Mouse (Mus musculus) ovary, postnatal 10 days (tissue): Measurements from ENCODE around the gene Rnf216.

ENCODE experiments used
- DNase-seq: peaks from one replicate; pipeline ENCODE4 v3.0.0; 2022; ENCODE audit warnings: low spot score

Gene Rnf216

GRCm38 (mm10) chr5:143101626-143102025 is 11.2 kb downstream of the Rnf216 start:
- no peak for DNase-seq

- DNase-seq = no peak
Measured at GRCm38 (mm10) chr5:143095256-143095655, 17.5 kb downstream of the Rnf216 start.

DNA sequence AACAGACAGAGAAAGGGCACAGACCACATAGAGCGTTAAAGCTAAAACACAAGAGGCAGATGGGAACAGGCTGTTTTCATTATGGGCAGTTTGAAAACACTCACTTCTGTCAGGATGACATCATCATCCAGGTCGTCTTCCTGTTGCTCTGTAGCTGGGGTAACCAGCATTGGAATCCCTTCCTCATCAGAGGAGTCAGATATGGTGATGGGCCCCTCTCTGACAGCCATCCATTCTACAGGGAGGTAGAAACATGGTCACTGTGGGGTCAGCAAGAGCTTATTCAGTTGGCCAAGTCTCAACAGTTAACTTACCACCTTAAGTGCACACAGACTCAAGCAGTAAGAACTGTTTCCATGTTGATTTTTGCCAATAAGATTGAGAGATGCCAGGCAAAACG is 19.9 kb downstream of the Rnf216 start:
- no peak for DNase-seq

DNA sequence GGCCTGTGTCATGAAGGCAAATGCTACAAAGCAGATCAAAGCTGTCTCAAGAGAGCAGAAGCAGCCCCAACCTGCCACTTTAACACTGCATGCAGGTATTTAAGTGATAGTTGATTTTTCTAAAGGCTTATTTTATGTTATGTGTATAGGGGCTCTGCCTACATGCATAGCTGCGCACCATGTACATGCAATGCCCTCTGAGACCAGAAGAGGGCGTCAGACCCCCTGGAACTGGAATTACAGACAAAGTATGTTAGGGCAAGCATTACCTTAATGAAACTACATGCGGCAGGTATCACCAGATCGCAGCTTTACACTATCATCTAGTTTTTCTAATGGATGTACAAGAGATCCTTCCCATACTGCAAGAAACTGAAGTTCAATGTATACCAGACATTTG is 27.9 kb downstream of the Rnf216 start:
- DNase-seq = no peak

DNA sequence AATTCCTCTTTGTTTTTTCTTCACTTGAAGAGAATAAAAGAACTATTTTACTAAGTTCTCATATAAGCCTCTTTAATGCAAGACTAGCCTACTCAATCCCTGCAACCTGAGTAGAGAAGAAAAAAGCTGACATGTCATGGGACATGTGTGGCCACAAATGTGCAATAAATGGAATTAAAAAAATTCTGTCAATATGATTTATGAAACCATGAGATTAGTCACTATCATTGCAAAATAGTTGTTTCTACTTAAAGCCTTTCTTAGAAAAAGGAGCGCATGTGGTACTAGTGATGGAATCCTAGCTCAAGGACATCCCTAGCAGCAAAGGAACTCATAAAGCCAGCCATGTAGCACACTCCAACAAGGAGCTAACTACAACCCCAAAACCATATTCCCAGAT is 33.0 kb downstream of the Rnf216 start:
- no peak for DNase-seq

- no peak for DNase-seq
Measured at GRCm38 (mm10) chr5:143076603-143077143, 36.1 kb downstream of the Rnf216 start.

DNA sequence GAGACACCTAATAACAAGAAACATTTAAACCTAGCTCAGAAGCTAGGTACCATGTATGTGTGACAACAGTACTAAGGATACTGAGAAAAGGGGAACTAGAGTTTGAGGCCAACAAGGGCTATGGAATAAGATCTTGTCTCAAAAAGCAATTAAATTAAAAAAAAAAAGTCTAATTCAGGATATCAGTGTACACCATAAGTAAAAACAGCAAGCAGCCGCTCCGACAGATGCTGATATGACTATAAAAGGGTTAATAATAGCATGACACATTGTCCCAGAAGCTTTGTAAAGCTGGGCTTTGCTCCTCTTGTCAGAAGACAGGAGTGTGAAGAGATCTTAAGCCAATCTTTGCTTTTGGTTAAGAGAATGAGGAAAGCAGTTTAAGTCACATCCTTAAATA is 36.8 kb downstream of the Rnf216 start:
- no peak for DNase-seq

DNA sequence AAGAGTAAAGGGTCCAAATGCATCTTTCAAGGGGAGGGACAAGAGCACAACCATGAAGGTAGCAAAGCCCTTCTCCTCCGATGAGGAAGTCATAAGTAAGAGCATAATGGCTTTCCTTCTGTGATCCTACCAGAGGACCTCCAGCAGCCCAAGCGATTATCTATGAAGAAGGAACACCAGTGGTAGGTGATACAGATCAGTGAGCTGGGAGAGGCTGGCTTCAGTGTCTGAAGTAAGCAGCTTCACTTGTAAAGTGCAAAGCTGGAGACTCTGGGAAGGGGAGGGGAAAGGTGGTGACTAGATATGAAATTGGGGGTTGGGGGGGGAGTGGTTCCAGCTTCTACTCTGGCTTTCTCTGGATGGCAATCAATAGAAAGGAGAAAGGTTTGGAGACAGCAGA is 43.7 kb downstream of the Rnf216 start:
- no peak for DNase-seq

DNA sequence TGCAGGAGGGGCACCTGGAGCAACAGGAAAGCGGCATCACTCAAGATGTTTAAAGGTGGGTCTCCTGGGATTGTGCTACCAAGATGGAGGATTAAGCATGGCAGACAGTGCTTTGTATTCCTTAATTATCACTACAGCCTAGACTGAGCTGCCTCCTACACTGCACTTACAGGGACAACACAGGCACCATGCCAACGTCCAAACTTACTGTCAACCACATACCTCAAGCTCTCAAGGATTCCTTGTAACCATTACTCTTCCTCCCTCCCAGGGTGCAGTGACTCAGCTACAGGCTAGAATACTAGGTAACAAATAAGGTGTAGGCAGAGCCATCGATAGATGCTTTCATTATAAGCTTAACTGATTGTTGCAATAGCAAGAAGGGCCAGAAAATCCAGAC is 44.4 kb downstream of the Rnf216 start:
- no peak for DNase-seq

- DNase-seq = no peak
Measured at GRCm38 (mm10) chr5:143066551-143066958, 46.2 kb downstream of the Rnf216 start.

GRCm38 (mm10) chr5:143066096-143066495 is 46.7 kb downstream of the Rnf216 start:
- no peak for DNase-seq

DNA sequence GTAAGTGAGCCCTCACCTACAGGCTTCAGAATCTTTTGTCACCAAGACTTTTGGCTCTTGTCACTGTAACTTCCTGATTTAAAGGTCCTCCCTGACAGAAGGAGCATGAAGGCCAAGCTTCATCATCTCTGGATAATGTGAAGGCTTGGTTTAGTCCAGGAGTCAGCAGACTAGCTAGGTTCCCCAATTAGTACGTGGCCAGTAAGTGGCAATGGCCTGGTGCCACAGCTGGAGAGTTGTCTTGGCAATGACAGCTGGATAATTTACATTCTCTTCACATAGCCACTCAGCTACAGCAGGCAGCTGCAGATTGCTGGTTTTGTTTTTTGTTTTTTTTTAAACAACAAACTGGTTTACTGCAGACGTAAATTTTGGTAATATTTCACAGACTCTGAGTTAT is 47.6 kb downstream of the Rnf216 start:
- no peak for DNase-seq

DNA sequence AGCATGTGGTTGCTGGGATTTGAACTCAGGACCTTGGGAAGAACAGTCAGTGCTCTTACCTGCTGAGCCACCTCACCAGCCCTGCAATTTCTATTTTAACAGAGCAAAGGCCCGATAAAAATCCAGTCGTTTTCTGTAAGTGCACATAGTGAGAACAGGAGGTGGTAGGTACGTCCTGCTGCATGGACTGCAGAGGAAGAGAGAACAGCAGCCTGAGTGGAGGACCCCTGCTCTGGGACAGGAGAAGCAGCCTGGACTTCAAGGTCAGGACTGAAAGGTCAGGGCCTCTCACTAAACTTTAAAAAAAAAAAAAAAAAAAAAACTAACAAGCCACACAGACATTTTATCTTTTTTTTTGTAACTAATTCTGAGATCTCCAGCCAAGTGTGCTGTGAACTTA is 50.5 kb downstream of the Rnf216 start:
- DNase-seq = no peak

GRCm38 (mm10) chr5:143061511-143061910 is 51.3 kb downstream of the Rnf216 start:
- no peak for DNase-seq

GRCm38 (mm10) chr5:143060774-143061385 is 51.9 kb downstream of the Rnf216 start:
- no peak for DNase-seq

DNA sequence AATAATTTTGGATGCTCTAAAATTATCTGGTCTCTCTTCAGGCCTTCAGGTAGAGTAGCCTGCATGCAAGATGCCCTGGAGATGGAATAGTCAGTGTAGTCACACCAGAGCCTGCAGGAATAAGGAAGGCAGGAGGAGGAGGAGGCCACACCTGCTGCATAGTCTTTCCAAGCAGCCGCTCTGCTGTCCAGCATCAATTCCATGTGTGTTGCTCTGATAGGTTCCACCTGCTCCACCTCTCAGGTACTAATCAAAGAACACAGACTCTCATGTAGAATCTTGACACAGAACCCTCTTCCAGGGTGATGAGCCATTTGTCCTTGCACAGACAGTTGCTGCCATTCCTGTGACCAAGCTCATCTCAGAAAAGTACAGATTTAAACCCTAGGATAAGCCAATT is 52.8 kb downstream of the Rnf216 start:
- DNase-seq = no peak

DNA sequence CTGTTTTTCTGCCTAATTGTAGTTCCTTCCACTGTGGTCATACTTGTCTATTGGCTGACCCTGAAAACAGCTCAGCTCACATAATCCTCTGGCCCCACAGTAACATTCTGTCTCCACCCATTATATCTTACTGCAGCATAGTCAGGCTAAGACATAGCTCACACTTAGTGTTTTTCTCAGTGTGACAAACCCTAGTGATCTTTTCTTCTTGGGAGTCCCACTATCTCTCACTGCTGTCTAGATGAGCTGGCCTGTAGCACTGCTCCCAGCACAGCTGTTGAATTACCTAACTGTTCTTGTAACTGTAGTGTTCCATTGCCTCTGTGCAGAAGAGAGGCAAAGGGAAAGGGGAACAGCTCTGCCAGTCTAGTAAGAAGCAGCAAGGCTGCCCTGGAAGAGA is 53.6 kb downstream of the Rnf216 start:
- no peak for DNase-seq

GRCm38 (mm10) chr5:143058675-143059074 is 54.1 kb downstream of the Rnf216 start:
- DNase-seq = no peak

DNA sequence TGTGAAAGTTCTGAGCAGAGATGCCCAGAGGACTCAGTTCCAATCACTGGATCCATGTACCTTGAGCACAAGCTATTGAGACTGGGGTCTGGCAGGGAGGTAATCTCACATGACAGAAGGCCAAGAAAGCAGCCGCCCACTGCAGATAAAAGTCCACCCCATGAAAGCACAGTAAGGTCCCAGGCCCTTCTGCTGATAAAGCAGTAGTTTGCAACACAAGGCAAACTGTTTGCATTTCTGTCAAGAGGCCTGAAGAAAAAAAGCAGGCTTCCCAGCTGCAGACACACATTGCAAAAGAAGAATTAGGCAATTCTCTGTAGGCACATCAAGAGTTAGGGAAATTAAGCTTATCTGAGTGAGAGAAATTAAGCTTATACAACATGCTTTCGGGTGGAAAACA is 54.6 kb downstream of the Rnf216 start:
- no peak for DNase-seq

DNA sequence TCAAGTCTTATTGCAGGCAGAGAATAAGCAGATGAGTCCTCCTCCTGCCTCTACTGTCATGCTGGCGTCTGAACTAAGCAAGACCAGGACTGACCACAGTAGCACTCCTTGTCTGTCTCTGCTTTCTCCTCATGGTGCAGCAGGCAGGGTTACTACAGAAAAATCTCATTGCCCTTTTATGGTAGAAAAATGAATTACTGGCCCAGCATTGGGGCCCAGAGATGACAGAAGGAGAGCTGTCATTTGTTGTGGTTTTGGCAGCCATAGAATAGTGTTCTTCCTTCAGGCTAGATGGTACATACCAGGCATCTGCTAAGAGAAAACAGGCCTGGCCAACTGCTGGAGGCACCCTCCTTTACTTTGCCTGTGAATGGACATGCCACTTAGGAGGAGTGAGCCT is 55.0 kb downstream of the Rnf216 start:
- DNase-seq = no peak

- DNase-seq = no peak
Measured at GRCm38 (mm10) chr5:143056191-143056880, 56.5 kb downstream of the Rnf216 start.

DNA sequence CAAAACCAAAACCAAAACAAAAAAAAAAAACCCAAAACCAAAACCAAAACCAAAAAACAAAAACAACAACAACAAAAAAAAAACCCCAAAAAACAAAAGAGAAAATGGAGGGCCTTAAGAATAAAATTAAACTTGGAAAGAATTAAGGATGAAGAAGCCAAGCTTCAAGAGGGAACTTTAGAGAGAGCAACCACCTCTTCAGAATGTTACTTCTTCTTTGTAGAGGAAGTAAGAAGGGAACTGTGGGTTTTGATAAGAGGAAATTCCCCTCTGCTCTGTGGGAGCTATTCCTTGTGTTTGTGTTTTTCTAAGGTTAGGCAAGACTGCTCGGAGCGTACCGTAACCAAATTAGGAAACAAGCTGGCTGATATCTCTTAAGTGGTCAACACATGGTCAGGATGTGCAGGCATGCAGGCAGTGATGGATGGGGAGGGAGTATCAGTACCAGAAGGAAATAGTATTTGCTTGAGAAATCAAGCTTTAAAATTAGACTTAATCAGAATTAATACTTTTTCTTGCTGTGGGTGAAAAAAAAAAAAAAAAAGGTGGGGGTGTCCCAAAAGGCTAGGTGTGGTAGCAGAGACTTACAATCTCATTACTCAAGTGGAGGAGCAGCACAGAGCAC is 57.2 kb downstream of the Rnf216 start:
- no peak for DNase-seq

GRCm38 (mm10) chr5:143054703-143055102 is 58.1 kb downstream of the Rnf216 start:
- DNase-seq = no peak
